Mouse (Mus musculus) brown adipose tissue, adult 24 weeks (tissue): ENCODE data around the gene Sdsl. TPM values are rescaled to one million over a fixed set of nuclear protein-coding genes. Genes with fewer than 3 reads are reported as not detected.

ENCODE experiments used
- polyA plus RNA-seq: library from polyadenylated mRNA; stranded (reverse); fragments of >200 nt; gene quantifications from 2 replicates; pipeline ENCODE4 v1.2.4, GENCODE M21; 2012; ENCODE audit not compliant: missing spikeins, insufficient read depth, insufficient read length

Gene Sdsl
- polyA plus RNA-seq, 1 experiment: 22.0 TPM

Other genes starting within 250 kb of the Sdsl start
- not detected in 2 replicates for gene Lhx5, start 41.1 kb downstream of the Sdsl start, polyA plus RNA-seq
- not detected in 2 replicates for gene Sds, start 3.7 kb upstream of the Sdsl start, polyA plus RNA-seq
- gene Plbd2, start 30.8 kb upstream of the Sdsl start, polyA plus RNA-seq: 20.4 and 22.8 TPM in 2 replicates
- gene Slc8b1, start 38.4 kb upstream of the Sdsl start, polyA plus RNA-seq: 4.3 and 5.7 TPM in 2 replicates
- gene Tpcn1, start 115.9 kb upstream of the Sdsl start, polyA plus RNA-seq: 28.6 and 39.1 TPM in 2 replicates
- not detected in 2 replicates for gene Iqcd, start 116.2 kb upstream of the Sdsl start, polyA plus RNA-seq
- gene Rita1, start 139.8 kb upstream of the Sdsl start, polyA plus RNA-seq: 11.3 and 15.3 TPM in 2 replicates
- 10.3 and 13.0 TPM in 2 replicates for gene Ddx54, start 139.9 kb upstream of the Sdsl start, polyA plus RNA-seq
- gene Cfap73, start 161.4 kb upstream of the Sdsl start, polyA plus RNA-seq: not detected in 2 replicates
- not detected in 2 replicates for gene Rasal1, start 176.0 kb upstream of the Sdsl start, polyA plus RNA-seq
- 0.52 TPM in 1 of 2 replicates, not detected in the other for gene Dtx1, start 239.1 kb upstream of the Sdsl start, polyA plus RNA-seq